Mouse (Mus musculus): ENCODE measurements around the gene Rpl26.

- no peak for TF ChIP-seq EP300 (IDR thresholded peaks at IDR 0.05; ENCODE audit: low read depth)
- no peak for TF ChIP-seq CTCF (IDR thresholded peaks at IDR 0.05; ENCODE audit: low read depth)
These were observed 3.5 kb upstream of the Rpl26 start for GRCm38 (mm10) chr11:68897838-68898237.

Measured in liver, postnatal 0 days (tissue).